Mouse (Mus musculus) kidney, adult 2 months (tissue): ENCODE measurements around the gene Serpina6. TPM values are rescaled to one million over a fixed set of nuclear protein-coding genes. Genes with fewer than 3 reads are reported as not detected.
"Not testable (repeated sequence)": the region's sequence is repeated elsewhere in the genome, so short reads cannot be mapped to it uniquely, and the experiment has no call there.

Experiments used
- DNase-seq: peaks from one replicate; pipeline ENCODE4 v3.0.0; 2021
- H3K27ac ChIP-seq: fragments of 200-500 bp; 2 replicates; pipeline ENCODE4 v1.5.1; 2012; ENCODE audit warnings: low read depth, low read length, control low read depth, inconsistent platforms; ENCODE audit not compliant: insufficient read depth
- H3K27me3 ChIP-seq: fragments of 200-500 bp; replicated peaks from 2 replicates; pipeline ENCODE4 v1.6.1; 2012; ENCODE audit warnings: mild to moderate bottlenecking, moderate library complexity, low read length, inconsistent platforms; ENCODE audit not compliant: control insufficient read depth, insufficient read depth
- H3K36me3 ChIP-seq: fragments of 200-500 bp; 2 replicates; pipeline ENCODE4 v1.6.1; 2012; ENCODE audit warnings: mild to moderate bottlenecking, moderate library complexity, low read length, inconsistent platforms; ENCODE audit not compliant: control insufficient read depth, insufficient read depth
- H3K4me1 ChIP-seq: fragments of 200-500 bp; 2 replicates; pipeline ENCODE4 v1.6.1; 2011; ENCODE audit warnings: low read length; ENCODE audit not compliant: control insufficient read depth, insufficient read depth
- H3K4me3 ChIP-seq: fragments of 200-500 bp; 2 replicates; pipeline ENCODE4 v1.5.1; 2011; ENCODE audit warnings: mild to moderate bottlenecking, low read depth, low read length, control low read depth; ENCODE audit not compliant: insufficient read depth
- CTCF ChIP-seq: fragments of 200-500 bp; conservative IDR thresholded peaks from 2 replicates; pipeline ENCODE4 v1.5.1; 2011; ENCODE audit warnings: low read depth, mild to moderate bottlenecking, control low read depth, low read length, moderate library complexity, mixed read lengths; ENCODE audit not compliant: insufficient read depth, insufficient read length
- POLR2A ChIP-seq: fragments of 200-500 bp; IDR thresholded peaks from one replicate; pipeline ENCODE4 v1.6.1; 2011; ENCODE audit warnings: low read depth, low read length, control low read depth
- WGBS: fragments of 180-500 bp; shearing (Covaris S2); methylation state at CpG from one replicate; pipeline ENCODE4 v1.1.7; 2018; 5-methylcytosine and 5-hydroxymethylcytosine counted together
- polyA plus RNA-seq: library from polyadenylated mRNA; depleted of rRNA; stranded (reverse); fragments of >200 nt; gene quantifications from 2 replicates; pipeline ENCODE4 v1.2.3, GENCODE M21; 2012

Gene Serpina6
- polyA plus RNA-seq, 1 experiment, result 0.58 TPM

DNA sequence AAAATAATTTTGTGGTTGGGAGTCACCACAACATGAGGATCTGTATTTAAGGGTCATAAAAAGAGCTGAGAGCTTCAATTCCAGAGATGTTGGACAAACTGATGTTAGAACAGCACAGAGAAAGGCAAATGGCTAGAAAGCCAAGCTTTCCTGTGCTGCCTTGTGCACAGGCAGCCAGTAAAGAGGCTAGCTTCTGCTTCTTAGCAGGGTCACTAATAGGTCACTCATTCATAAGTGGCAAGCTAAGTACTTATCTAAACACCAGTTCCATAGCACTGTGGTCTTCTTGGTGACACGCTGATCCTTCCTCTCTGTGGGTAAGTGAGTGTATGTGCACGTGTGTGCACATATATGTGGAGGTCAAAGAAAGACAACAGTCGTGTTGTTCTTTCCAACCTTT lies 14.5 kb upstream of the Serpina6 start:
- DNase-seq, result no peak
- WGBS, result 83% methylated on average over 3 of the region's 3 CpGs
- H3K27me3 ChIP-seq, result no peaks in the 10 kb centered on the region
- H3K4me1 ChIP-seq, result no peaks in the 10 kb centered on the region
- no peak overlapping the region for H3K4me3 ChIP-seq
- H3K27ac ChIP-seq, result no peak overlapping the region
- no peaks in the 10 kb centered on the region for H3K36me3 ChIP-seq
- TF ChIP-seq CTCF, result no peak
- no peak for TF ChIP-seq POLR2A

DNA sequence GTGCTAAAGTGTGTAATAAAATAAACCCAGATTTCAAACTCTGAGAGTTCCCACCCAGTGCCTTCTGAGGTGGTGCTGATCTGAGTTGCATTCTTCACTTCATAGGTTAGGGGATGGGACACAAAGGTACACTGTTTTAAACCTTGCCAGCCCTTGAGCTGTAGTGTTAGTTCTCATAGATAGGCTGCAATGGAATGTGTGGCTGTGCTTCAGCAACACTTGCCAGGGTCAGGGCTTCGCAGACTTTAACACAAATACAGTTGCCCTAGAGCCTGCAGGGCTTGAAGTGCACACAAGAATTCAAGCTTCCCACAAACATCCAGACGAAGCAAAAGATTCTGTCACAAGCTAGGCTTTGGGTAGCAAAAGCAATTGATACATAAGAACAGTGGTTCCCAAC lies 14.0 kb upstream of the Serpina6 start:
- 56% methylated on average over 2 of the region's 2 CpGs for WGBS
- H3K4me3 ChIP-seq, result no peak overlapping the region
- no peak for DNase-seq
- no peaks in the 10 kb centered on the region for H3K27me3 ChIP-seq
- no peaks in the 10 kb centered on the region for H3K4me1 ChIP-seq
- H3K36me3 ChIP-seq, result no peaks in the 10 kb centered on the region
- TF ChIP-seq CTCF, result no peak
- no peak for TF ChIP-seq POLR2A
- no peak overlapping the region for H3K27ac ChIP-seq

DNA sequence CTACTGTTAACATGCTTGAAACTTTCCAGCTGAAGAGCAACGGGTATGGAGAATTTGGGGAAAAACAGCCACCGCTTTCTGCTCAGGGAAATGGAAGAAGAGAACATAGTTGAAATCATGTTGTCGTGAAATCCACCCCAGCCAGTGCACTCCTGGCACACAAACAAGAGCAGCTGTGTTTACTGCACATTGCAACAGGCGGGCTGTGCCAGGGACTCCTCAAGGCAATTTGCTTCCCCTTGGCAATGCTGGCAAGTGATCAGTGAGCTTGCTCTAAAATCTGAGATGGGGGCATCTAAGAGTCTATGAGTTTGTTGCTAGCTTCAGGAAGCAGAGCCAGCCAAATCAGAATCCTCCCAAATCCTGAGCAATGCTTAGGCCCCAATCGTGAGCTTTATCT lies 13.3 kb upstream of the Serpina6 start:
- no peak for DNase-seq
- Histone ChIP-seq H3K27ac (no peak overlapping the region), H3K4me1 (no peaks in the 10 kb centered on the region), H3K36me3 (no peaks in the 10 kb centered on the region), H3K27me3 (no peaks in the 10 kb centered on the region), H3K4me3 (no peak overlapping the region)
- WGBS, result 89% methylated on average over 5 of the region's 5 CpGs
- no peak for TF ChIP-seq POLR2A
- TF ChIP-seq CTCF, result no peak

DNA sequence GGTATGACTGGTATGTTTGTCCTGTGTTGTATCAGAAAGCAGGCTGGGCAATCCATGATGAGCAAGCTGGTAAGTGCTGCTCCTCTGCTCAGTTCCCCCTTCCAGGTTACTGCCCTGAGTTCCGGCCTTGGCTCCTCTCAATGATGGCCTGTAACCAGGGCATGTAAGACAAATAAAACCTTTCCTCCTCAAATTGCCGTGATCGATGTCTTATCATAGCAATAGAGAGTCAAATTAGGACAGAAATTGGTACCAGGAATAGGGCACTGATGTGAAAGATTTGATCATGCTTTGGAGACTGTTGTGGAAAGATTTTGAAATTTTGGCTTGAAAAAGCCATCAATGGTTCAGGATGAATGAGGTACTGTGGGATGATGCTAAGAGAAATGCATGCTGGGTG lies 8.3 kb upstream of the Serpina6 start:
- TF ChIP-seq POLR2A (no peak), CTCF (no peak)
- WGBS, result 91% methylated on average over 3 of the region's 3 CpGs
- no peaks in the 10 kb centered on the region for H3K27me3 ChIP-seq
- no peaks in the 10 kb centered on the region for H3K4me1 ChIP-seq
- no peak overlapping the region for H3K4me3 ChIP-seq
- DNase-seq, result no peak
- no peak overlapping the region for H3K27ac ChIP-seq
- H3K36me3 ChIP-seq, result no peaks in the 10 kb centered on the region

DNA sequence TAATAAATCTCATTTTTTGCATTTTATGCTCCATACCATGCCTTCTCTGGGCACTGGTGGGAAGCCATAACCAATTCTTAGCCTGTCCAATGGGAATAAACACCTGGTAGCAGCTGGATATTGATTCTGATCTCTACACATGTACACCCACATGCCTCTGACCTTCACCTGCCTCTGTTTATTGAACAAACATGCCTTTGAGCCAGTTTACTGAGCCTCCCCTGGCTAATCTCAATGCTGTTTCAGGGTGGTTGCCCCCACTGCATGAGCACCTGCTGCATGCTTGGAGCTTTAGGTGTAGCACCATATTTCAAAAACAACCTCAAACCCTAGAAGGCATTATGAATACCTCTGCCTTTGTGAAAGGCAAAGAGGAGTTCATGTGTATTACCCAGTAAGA lies 5.0 kb upstream of the Serpina6 start:
- DNase-seq, H3K4me3 ChIP-seq, H3K4me1 ChIP-seq, H3K36me3 ChIP-seq, H3K27ac ChIP-seq, H3K27me3 ChIP-seq: not testable (repeated sequence)

DNA sequence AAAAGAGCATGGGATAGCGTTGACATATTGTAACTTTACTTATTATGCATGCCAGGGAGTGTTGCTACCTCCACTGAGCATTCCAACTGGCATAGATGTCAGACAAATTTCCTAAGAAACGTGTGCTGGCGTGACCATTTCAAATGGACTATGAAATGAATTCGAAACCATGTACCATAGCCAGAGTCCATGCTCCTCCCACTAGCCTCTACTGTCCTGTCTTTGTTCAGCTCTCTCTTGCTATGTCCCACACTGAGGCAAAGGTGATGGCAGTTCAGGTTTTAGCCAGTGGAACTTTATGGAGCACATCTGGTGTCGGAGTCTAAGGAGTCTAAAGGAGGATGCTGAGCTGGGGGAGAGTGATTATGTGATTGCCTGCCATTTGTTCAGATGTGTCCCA lies 3.1 kb upstream of the Serpina6 start:
- no peak overlapping the region for H3K27ac ChIP-seq
- H3K4me3 ChIP-seq, result no peak overlapping the region
- no peaks in the 10 kb centered on the region for H3K4me1 ChIP-seq
- 57% methylated on average over 5 of the region's 5 CpGs for WGBS
- no peaks in the 10 kb centered on the region for H3K36me3 ChIP-seq
- no peaks in the 10 kb centered on the region for H3K27me3 ChIP-seq
- DNase-seq, result peak; percentile 27
- no peak for TF ChIP-seq CTCF
- TF ChIP-seq POLR2A, result no peak

DNA sequence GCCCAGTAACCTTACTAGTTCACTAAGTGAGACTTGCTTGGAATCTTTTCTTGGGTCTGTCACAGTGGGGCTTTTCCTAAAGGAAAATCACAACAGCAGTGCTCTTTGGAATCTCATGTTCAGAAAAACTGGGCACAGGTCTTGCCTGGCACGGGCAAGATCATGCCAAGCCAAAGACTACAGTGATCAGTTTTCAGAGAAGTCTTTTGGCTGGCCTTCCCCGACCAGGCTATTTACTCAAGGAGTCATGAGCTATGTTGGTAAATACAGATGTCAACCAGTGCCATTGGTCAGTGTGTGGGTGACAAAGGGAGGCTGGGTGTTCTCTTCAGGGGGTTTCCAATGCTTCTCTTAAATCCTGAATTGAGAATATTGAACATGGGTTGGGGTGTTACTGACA lies 2.2 kb upstream of the Serpina6 start:
- whole genome bisulfite sequencing, result 81% methylated on average over 2 of the region's 2 CpGs
- Histone ChIP-seq H3K27me3 (no peaks in the 10 kb centered on the region), H3K4me3 (no peak overlapping the region), H3K36me3 (no peaks in the 10 kb centered on the region), H3K4me1 (no peaks in the 10 kb centered on the region), H3K27ac (no peak overlapping the region)
- TF ChIP-seq POLR2A, result no peak
- TF ChIP-seq CTCF, result no peak
- peak; percentile 28 for DNase-seq

DNA sequence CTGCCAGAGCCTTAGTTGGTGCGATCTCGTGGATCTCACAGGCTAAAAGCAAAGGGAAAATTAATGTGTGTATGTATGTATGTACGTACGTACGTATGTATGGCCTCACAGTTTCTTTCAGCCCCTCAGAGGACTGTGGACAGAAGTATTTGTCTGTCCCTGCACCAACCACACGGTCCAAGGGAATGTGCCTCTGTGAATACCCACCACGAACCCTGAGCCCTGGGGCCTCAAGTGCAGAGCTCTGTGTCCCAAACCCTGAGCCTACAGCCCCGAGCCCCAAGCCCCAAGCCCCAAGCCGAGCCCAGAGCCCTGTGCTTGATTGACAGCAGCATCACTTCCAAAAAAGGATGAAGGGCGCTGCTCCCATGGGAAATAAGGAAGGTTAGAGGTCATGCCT lies 979 bp upstream of the Serpina6 start:
- Histone ChIP-seq H3K27ac (no peak overlapping the region), H3K4me3 (no peak overlapping the region), H3K4me1 (no peaks in the 10 kb centered on the region), H3K27me3 (no peaks in the 10 kb centered on the region), H3K36me3 (no peaks in the 10 kb centered on the region)
- DNase-seq, result no peak
- no peak for TF ChIP-seq POLR2A
- TF ChIP-seq CTCF, result no peak
- WGBS, result 84% methylated on average over 10 of the region's 10 CpGs
